Mouse (Mus musculus) neural tube, embryonic 14.5 days (tissue): ENCODE measurements around the gene Nectin2. TPM values are rescaled to one million over a fixed set of nuclear protein-coding genes. Genes with fewer than 3 reads are reported as not detected.
A peak's percentile ranks its signal among the peaks of the same experiment; 100 is the strongest.

Experiments used
- ATAC-seq: fragments of 200-750 bp; cut with Nextera tagmentation; 2 replicates; pipeline ENCODE4 v1.8.0; 2017; ENCODE audit warnings: low read depth, mild to moderate bottlenecking, moderate TSS enrichment, moderate library complexity
- H3K27ac ChIP-seq: fragments of 300-500 bp; sonication (generic); 2 replicates; pipeline ENCODE4 v1.5.1; 2014; ENCODE audit warnings: low read depth, mild to moderate bottlenecking, control low read depth, low read length, moderate library complexity, mixed read lengths
- H3K27me3 ChIP-seq: fragments of 300-500 bp; sonication (generic); 2 replicates; pipeline ENCODE4 v1.6.1; 2014; ENCODE audit warnings: low read length; ENCODE audit not compliant: control insufficient read depth, insufficient read depth
- H3K36me3 ChIP-seq: fragments of 300-500 bp; sonication (generic); 2 replicates; pipeline ENCODE4 v1.6.1; 2014; ENCODE audit warnings: low read length, mixed read lengths; ENCODE audit not compliant: control insufficient read depth, insufficient read depth
- H3K4me1 ChIP-seq: fragments of 300-500 bp; sonication (generic); 2 replicates; pipeline ENCODE4 v1.6.1; 2014; ENCODE audit warnings: low read length; ENCODE audit not compliant: control insufficient read depth, insufficient read depth
- H3K4me2 ChIP-seq: fragments of 300-500 bp; sonication (generic); 2 replicates; pipeline ENCODE4 v1.6.1; 2014; ENCODE audit warnings: mild to moderate bottlenecking, low read depth, low read length, control low read depth
- H3K4me3 ChIP-seq: fragments of 300-500 bp; sonication (generic); 2 replicates; pipeline ENCODE4 v1.5.1; 2014; ENCODE audit warnings: low read depth, low read length, control low read depth, mixed read lengths
- H3K9ac ChIP-seq: fragments of 300-500 bp; sonication (generic); replicated peaks from 2 replicates; pipeline ENCODE4 v1.6.1; 2014; ENCODE audit warnings: low read depth, mild to moderate bottlenecking, control low read depth, low read length, mixed read lengths
- H3K9me3 ChIP-seq: fragments of 300-500 bp; sonication (generic); 2 replicates; pipeline ENCODE4 v1.6.1; 2016; ENCODE audit warnings: low read length; ENCODE audit not compliant: control insufficient read depth
- WGBS: fragments of 180-500 bp; shearing (Covaris S2); extraction: QIAGEN DNeasy Blood & Tissue Kit; methylation state at CpG from one replicate; pipeline ENCODE4 v1.1.7; 2014; 5-methylcytosine and 5-hydroxymethylcytosine counted together
- polyA plus RNA-seq: library from polyadenylated mRNA; unstranded; fragments of >200 nt; fragmentation: Nextera tagmentation; extraction: Ambion mirVana; gene quantifications from 2 replicates; pipeline ENCODE4 v1.2.1, GENCODE M21; 2014

Nectin2 gene
- polyA plus RNA-seq, 1 experiment from 2014 or later: 44.7 TPM

DNA sequence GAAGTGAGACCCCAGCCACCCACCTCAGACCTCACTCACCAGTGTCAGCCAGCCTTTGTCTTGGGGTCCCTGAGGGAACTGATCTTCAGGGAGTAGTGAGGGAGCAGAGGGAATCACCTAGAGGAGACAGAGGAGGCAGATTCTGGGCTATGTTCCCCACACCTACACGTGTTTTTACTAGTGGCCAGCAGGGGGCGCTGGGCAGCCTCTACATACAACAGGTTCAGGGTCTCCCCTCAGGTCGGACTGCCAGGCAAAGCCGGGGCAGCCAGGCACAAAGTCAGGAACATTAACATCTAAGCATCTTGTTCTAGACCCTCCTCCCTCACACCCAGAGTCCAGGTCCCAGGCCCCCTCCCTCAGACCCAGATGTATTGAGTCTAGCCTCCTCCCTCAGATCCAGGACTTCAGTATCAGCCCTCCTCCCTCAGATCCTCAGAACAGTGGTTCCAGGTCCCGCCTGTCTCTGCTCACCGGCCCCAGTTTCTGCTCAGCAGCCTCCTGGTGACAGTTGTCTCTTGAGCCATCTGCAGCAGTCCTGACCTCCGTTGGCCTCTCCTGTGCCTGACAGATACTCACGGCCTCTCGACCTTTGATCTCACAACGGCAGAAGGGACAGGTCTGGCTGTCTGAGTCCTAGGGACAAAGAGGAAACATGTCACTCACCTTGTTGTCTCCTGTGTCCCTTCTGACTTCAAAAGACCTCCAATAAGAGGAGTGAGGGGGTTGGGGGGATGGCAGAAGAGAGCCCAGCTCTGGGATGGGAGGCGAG, 34.7 kb upstream of the Nectin2 start:
- Histone ChIP-seq H3K27ac (no peak overlapping the region), H3K4me1 (no peaks in the 10 kb centered on the region), H3K4me3 (no peak overlapping the region), H3K36me3 (no peaks in the 10 kb centered on the region), H3K27me3 (no peaks in the 10 kb centered on the region), H3K9me3 (no peaks in the 10 kb centered on the region), H3K9ac (no peak overlapping the region), H3K4me2 (no peak overlapping the region)
- 45% methylated on average over 11 of the region's 11 CpGs for WGBS
- no peak for ATAC-seq

DNA sequence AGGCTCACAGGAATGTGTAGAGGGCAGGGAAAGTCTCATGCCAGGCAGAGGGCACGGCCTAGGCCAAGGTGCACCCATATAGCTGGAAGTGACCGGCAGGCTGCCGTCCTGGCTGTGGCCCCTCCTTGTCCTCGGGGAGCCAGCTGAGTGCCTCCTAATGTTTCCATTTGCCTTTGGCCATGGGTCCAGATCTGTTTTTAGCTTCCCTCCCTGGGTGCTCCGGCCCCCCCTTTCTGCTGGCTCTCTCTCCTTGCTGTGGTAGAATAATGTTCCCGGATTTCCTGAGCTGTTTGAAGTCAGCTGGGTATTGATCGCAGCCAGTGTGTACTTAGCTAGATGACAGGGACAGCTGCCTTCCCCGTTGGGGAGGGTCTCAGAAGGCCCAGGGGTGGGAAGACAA, 33.3 kb upstream of the Nectin2 start:
- no peak overlapping the region for H3K9ac ChIP-seq
- H3K4me3 ChIP-seq: no peak overlapping the region
- ATAC-seq: no peak
- H3K36me3 ChIP-seq: no peaks in the 10 kb centered on the region
- H3K4me2 ChIP-seq: no peak overlapping the region
- H3K4me1 ChIP-seq: no peaks in the 10 kb centered on the region
- 68% methylated on average over 8 of the region's 8 CpGs for WGBS
- no peak overlapping the region for H3K27ac ChIP-seq
- no peaks in the 10 kb centered on the region for H3K9me3 ChIP-seq
- no peaks in the 10 kb centered on the region for H3K27me3 ChIP-seq

DNA sequence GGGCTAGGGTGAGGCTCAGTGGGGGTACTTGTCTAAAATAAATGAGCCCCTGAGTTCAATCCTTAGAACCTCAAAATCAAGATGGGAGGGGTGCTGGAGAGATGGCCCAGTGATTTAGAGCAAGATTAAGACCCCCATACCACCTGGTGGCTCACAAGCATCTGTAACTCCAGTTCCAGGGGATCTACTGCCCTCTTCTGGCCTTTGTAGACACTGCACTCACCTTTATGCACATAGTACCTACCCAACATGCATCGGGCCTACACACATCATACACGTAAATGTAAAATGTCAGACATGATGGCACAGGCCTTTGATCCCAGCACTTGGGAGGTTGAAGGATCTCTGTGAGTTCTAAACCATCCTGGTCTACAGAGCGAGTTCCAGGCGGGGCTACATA, 32.4 kb upstream of the Nectin2 start:
- Histone ChIP-seq H3K9me3 (no peaks in the 10 kb centered on the region), H3K4me2 (no peak overlapping the region), H3K27me3 (no peaks in the 10 kb centered on the region), H3K27ac (no peak overlapping the region), H3K4me1 (no peaks in the 10 kb centered on the region), H3K36me3 (no peaks in the 10 kb centered on the region), H3K9ac (no peak overlapping the region), H3K4me3 (no peak overlapping the region)
- ATAC-seq: no peak
- 96% methylated on average over 4 of the region's 4 CpGs for WGBS

DNA sequence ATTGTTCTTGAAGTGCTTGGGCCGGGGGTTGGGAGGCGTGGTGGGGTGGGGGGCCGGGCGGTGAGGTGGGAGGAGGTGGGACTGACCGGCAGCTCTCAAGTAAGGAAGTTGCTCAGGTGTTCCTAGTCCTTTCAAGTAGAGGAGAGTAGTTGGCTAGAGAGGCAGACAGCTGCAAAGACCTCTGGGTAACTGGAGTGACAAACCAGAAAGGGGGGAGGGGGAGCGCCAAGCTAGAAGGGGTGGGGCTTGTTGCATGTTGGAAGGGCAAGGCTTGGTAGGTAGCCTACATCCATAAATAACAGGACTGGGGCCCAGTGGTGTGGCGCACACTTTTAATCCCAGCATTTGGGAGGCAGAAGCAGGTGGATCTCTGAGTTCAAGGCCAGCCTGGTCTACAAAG, 31.5 kb upstream of the Nectin2 start:
- no peaks in the 10 kb centered on the region for H3K9me3 ChIP-seq
- H3K36me3 ChIP-seq: no peaks in the 10 kb centered on the region
- no peak overlapping the region for H3K4me3 ChIP-seq
- H3K27me3 ChIP-seq: no peaks in the 10 kb centered on the region
- H3K27ac ChIP-seq: no peak overlapping the region
- no peak overlapping the region for H3K9ac ChIP-seq
- ATAC-seq: no peak
- 95% methylated on average over 7 of the region's 7 CpGs for WGBS
- no peak overlapping the region for H3K4me2 ChIP-seq
- no peaks in the 10 kb centered on the region for H3K4me1 ChIP-seq

DNA sequence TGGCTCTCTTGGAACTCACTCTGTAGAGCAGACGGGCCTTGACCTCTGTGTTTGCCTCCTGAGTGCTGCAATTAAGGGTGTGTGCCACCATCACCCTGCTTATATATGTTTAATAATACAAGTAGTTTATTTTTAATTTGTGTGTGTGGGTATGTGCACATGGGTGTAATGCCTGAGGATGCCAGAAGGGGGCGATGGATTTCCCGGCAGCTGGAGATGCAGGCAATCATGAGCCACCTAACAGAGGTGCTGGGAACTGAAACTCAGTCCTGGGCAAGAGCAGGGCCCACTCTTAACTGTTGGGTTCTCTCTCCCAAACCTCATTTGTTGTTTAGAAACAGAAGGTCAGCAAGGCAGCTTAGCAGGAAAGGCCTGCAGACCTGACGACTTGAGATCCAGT, 29.6 kb upstream of the Nectin2 start:
- no peak for ATAC-seq
- Histone ChIP-seq H3K9ac (no peak overlapping the region), H3K9me3 (no peaks in the 10 kb centered on the region), H3K4me1 (no peaks in the 10 kb centered on the region), H3K27ac (no peak overlapping the region), H3K4me2 (no peak overlapping the region), H3K36me3 (no peaks in the 10 kb centered on the region), H3K4me3 (no peak overlapping the region), H3K27me3 (no peaks in the 10 kb centered on the region)
- 78% methylated on average over 4 of the region's 4 CpGs for WGBS

DNA sequence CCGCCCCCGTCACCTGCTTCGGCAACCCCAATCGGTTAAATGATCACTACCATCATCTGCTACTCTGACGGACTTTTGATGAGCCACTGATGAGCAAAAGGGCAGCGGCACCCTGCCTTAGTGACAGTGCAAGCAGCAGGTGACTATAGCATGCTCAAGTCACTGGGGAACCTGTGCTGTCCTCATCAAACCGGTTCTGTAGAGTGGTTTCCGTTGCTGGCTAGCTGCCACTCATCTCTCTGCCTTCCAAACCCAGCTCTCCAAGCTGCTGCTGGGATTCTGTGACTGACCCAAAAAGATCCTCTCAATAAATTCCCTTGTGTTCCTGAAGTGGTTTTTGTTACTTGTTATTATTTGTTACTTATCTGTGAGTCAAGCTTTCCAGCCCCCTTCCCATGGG, 28.4 kb upstream of the Nectin2 start:
- no peak overlapping the region for H3K4me3 ChIP-seq
- no peak overlapping the region for H3K27ac ChIP-seq
- no peaks in the 10 kb centered on the region for H3K9me3 ChIP-seq
- no peak for ATAC-seq
- WGBS: 84% methylated on average over 8 of the region's 8 CpGs
- H3K4me1 ChIP-seq: no peaks in the 10 kb centered on the region
- no peak overlapping the region for H3K4me2 ChIP-seq
- no peaks in the 10 kb centered on the region for H3K36me3 ChIP-seq
- H3K27me3 ChIP-seq: no peaks in the 10 kb centered on the region
- H3K9ac ChIP-seq: no peak overlapping the region

DNA sequence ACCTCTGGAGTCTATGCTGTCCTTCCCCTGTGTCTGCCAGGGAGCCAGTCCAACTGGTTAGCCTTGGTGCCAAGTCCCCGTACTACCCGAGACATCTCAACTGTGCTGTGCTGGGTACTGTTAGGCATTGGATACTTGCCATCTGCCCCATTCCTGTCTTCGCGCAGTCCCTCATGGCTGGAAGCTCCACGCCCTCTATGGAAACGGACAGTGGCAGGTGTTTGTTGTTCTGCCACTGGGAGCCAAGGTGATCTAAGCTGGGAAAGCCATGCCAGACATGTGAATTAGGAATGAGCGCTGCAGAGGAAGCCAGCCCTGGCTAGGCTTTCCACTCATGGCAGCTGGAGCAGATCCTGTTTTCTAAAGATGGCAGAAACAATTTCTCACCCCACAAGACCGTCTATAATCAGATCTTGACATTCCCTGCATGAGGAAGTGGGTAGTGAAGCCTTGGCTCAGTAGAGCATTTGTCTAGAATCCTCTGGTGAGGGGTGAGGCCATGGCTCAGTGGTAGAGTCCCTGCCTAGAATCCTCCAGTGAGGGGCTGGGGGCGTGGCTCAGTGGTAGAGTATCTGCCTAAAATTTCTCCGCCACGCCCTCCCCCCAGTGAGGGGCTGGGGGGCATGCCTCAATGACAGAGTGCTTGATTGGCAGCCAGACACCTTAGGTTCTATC, 26.9 kb upstream of the Nectin2 start:
- H3K4me2 ChIP-seq: no peak overlapping the region
- ATAC-seq: no peak
- H3K27ac ChIP-seq: no peak overlapping the region
- no peaks in the 10 kb centered on the region for H3K9me3 ChIP-seq
- no peaks in the 10 kb centered on the region for H3K4me1 ChIP-seq
- 92% methylated on average over 11 of the region's 11 CpGs for WGBS
- H3K27me3 ChIP-seq: no peaks in the 10 kb centered on the region
- no peak overlapping the region for H3K9ac ChIP-seq
- H3K36me3 ChIP-seq: no peaks in the 10 kb centered on the region
- H3K4me3 ChIP-seq: no peak overlapping the region

DNA sequence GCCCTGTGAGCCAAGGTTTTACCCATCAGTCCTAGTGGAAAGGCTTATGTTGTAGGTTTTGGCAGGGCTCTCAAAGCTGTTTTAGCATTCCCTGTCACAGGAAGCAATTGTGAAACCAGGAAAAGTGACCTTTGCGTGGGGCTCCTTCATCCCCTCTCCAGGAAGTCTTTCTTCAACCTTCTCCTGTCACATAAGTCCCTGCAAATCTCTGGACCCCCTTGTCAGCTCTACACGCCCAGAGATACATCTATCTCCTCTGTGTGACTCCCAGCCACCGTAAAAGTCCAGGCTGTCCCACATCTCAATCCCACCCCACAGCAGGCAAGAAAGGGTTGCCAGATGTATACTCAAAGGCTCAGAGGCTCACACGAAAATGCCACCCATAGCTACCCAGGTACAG, 21.4 kb upstream of the Nectin2 start:
- 58% methylated on average over 4 of the region's 4 CpGs for WGBS
- H3K4me1 ChIP-seq: peaks cover 5% of the 10 kb centered on the region

DNA sequence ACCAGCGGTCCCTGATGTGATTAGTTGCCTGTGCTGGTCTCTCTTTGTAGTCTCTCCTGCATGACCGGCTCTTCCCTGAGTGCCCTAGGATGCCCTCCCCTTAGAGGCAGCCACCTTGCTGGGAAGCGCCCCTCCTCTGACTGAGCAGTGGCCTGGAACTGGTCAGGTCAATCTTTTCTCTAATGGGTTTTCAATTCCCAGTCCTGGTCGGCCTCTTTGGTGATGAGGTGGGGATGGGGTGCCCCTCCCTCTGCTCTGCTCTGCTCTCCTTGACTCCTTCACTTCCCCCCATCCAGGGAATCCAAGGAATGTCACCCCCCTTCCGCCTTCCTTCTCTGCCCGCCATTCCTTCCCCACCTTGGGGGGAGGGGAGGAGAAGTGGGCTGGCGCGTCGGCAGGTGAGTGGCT, 20.7 kb upstream of the Nectin2 start, which contains the start of gene Bcam:
Gene Bcam, minus strand, starts transcription at position 33 of the 408 bp plus-strand sequence.
- Histone ChIP-seq H3K27me3 (peaks cover 13% of the 10 kb centered on the region), H3K4me1 (peaks cover 5% of the 10 kb centered on the region), H3K9me3 (no peaks in the 10 kb centered on the region), H3K4me3 (peak within 1 kb of the TSS; percentile 29), H3K9ac (peak within 1 kb of the TSS; percentile 18), H3K36me3 (no peaks in the 10 kb centered on the region), H3K27ac (no peak within 1 kb of the TSS), H3K4me2 (peak within 1 kb of the TSS; percentile 65)
- peak; percentile 50; the same call in 1 of the 2 replicates for ATAC-seq
- WGBS: 2% methylated on average over 8 of the region's 9 CpGs

More for the DNA sequence above, 21.4 kb upstream of the Nectin2 start:
- no peak overlapping the region for H3K4me3 ChIP-seq
- no peak overlapping the region for H3K9ac ChIP-seq
- no peak overlapping the region for H3K27ac ChIP-seq
- no peaks in the 10 kb centered on the region for H3K9me3 ChIP-seq
- no peaks in the 10 kb centered on the region for H3K36me3 ChIP-seq
- peaks cover 13% of the 10 kb centered on the region for H3K27me3 ChIP-seq
- ATAC-seq: no peak
- no peak overlapping the region for H3K4me2 ChIP-seq
